21 mouse cellular contexts compared by ENCODE assay signal in genomic region chr2:135904262-135904661, GRCm38 (mm10).
A peak's percentile ranks its signal among the peaks of the same experiment; 100 is the strongest.
DNase-seq lines count a peak whose midpoint lies in the region; ATAC-seq and TF ChIP-seq lines count a peak whose summit lies in the region.
"Had no signal": no experiment of that assay in that cellular context is flagged by ENCODE, and none has a peak within 500 bp of the region (broad histone marks: within the 10 kb centered on the region; RNA-seq: fewer than 3 reads in every experiment).

No protein-coding gene starts in this region.

- H3K4me3 ChIP-seq in heart, embryonic 11.5 days (ENCODE audit: low read depth, low read length): no peak overlapping the region
- no peak overlapping the region for H3K4me3 ChIP-seq in thymus, adult 2 months (ENCODE audit: control insufficient read depth, insufficient read depth, low read length)
- H3K4me3 ChIP-seq: embryonic facial prominence, embryonic 10.5 days; embryonic facial prominence, embryonic 12.5 days had no signal

- intact Hi-C loops in heart, postnatal 10 days (cut with DNase I): no loop called here

- H3K27ac ChIP-seq in heart, embryonic 11.5 days (ENCODE audit: low read depth, low read length): 0 out of 2 replicates have a peak overlapping the region, but pooled peaks have one; percentile 70
- no peak overlapping the region for H3K27ac ChIP-seq in thymus, adult 2 months (ENCODE audit: control insufficient read depth, insufficient read depth, low read length)
- H3K27ac ChIP-seq: embryonic facial prominence, embryonic 10.5 days; embryonic facial prominence, embryonic 12.5 days had no signal

- H3K36me3 ChIP-seq in heart, embryonic 11.5 days (ENCODE audit: control insufficient read depth, insufficient read depth, low read length): no peaks in the 10 kb centered on the region
- no peaks in the 10 kb centered on the region for H3K36me3 ChIP-seq in thymus, adult 2 months (ENCODE audit: control insufficient read depth, insufficient read depth, low read length)
- H3K36me3 ChIP-seq: embryonic facial prominence, embryonic 10.5 days; embryonic facial prominence, embryonic 12.5 days; G1E had no signal

- H3K4me2 ChIP-seq in heart, embryonic 11.5 days: no peak overlapping the region
- H3K4me2 ChIP-seq: embryonic facial prominence, embryonic 12.5 days had no signal

- 77% methylated on average over 4 of the region's 4 CpGs for WGBS in heart, embryonic 11.5 days (ENCODE audit: insufficient replicate concordance)
- WGBS in thymus, adult 2 months: 97% methylated on average over 4 of the region's 4 CpGs

- no peak for ATAC-seq in heart, embryonic 11.5 days (replicated peaks; ENCODE audit: insufficient number of reproducible peaks, low FRiP score, low TSS enrichment)
- ATAC-seq: activated CD4-positive, CD25-positive, alpha-beta regulatory T cell, adult 4 months; CD4-positive, CD25-positive, alpha-beta regulatory T cell, adult 4 months; forebrain, embryonic 14.5 days; forebrain, embryonic 16.5 days; Patski had no signal

- H3K9ac ChIP-seq in heart, embryonic 11.5 days (ENCODE audit: low read depth, low read length): no peak overlapping the region
- H3K9ac ChIP-seq: embryonic facial prominence, embryonic 12.5 days had no signal

- TF ChIP-seq CTCF in thymus, adult 2 months (IDR thresholded peaks at IDR 0.05; ENCODE audit: borderline replicate concordance, control insufficient read depth, extremely low read depth, insufficient read depth, low read length, poor library complexity): no peak

- no peak for DNase-seq in heart, postnatal 10 days
- peak; percentile 38 for DNase-seq in ES-CJ7 (ENCODE audit: low read depth, low spot score)
- DNase-seq in R1 (ENCODE audit: low read depth, low spot score): peak; percentile 66
- no peak for DNase-seq in thymus, adult 2 months
- DNase-seq in right cerebral cortex, postnatal 36 days (ENCODE audit: low spot score in 2 of 2): no peak
- DNase-seq: B cell, adult 2 months; cerebellum, adult 11-12 months; cerebellum, adult 2 months; cerebellum, adult 9-10 months; cerebellum, postnatal 10 days; cerebellum, postnatal 25 days had no signal

- TF ChIP-seq POLR2A in thymus, adult 2 months (IDR thresholded peaks at IDR 0.05; ENCODE audit: control insufficient read depth, extremely low read depth, insufficient read depth, low read length, poor library complexity): no peak

- H3K4me1 ChIP-seq in heart, embryonic 11.5 days (ENCODE audit: control insufficient read depth, insufficient read depth, low read length): peaks cover 16% of the 10 kb centered on the region
- no peaks in the 10 kb centered on the region for H3K4me1 ChIP-seq in thymus, adult 2 months (replicated peaks; ENCODE audit: control insufficient read depth, insufficient read depth, low read length)
- H3K4me1 ChIP-seq: embryonic facial prominence, embryonic 12.5 days had no signal

- H3K27me3 ChIP-seq in heart, embryonic 11.5 days (ENCODE audit: control insufficient read depth, insufficient read depth, low read length): no peaks in the 10 kb centered on the region
- H3K27me3 ChIP-seq in thymus, adult 2 months (ENCODE audit: control insufficient read depth, insufficient read depth, low read length): no peaks in the 10 kb centered on the region
- H3K27me3 ChIP-seq: CH12.LX; embryonic facial prominence, embryonic 12.5 days; Patski had no signal

- H3K9me3 ChIP-seq in heart, embryonic 11.5 days (replicated peaks; ENCODE audit: control insufficient read depth, low read length): no peaks in the 10 kb centered on the region
- H3K9me3 ChIP-seq: embryonic facial prominence, embryonic 10.5 days; embryonic facial prominence, embryonic 12.5 days had no signal

Comparison
In these comparisons a context has a peak if more than half of its experiments do, and no peak if none do; other contexts are left out.
1. DNase-seq: peak in ES-CJ7 (single experiment) and R1 (single experiment); none in heart, postnatal 10 days (0 of 2), thymus, adult 2 months (single experiment) and right cerebral cortex, postnatal 36 days (0 of 2).